Mouse (Mus musculus): ENCODE data around the gene Ugt1a6b. TPM values are rescaled to one million over a fixed set of nuclear protein-coding genes. Genes with fewer than 3 reads are reported as not detected.

Gene Ugt1a6b
- polyA plus RNA-seq, 1 experiment: 8.5 TPM

- Histone ChIP-seq H3K4me3 (ENCODE audit: insufficient read depth, low read depth, low read length) (no peak overlapping the region), H3K27ac (ENCODE audit: insufficient read depth, low read depth, low read length) (no peak overlapping the region), H3K4me1 (ENCODE audit: control insufficient read depth, insufficient read depth, low read length) (no peaks in the 10 kb centered on the region), H3K27me3 (replicated peaks; ENCODE audit: control insufficient read depth, insufficient read depth, low read length) (no peaks in the 10 kb centered on the region), H3K36me3 (ENCODE audit: control insufficient read depth, insufficient read depth, low read length) (no peaks in the 10 kb centered on the region)
- WGBS: 62% methylated on average over 4 of the region's 4 CpGs
- TF ChIP-seq CTCF (conservative IDR thresholded peaks at IDR 0.05; ENCODE audit: insufficient read depth, insufficient read length, low read depth, low read length): no peak
- TF ChIP-seq POLR2A (IDR thresholded peaks at IDR 0.05; ENCODE audit: low read depth, low read length): no peak
- no peak for DNase-seq
These were observed 131.2 kb downstream of the Ugt1a6b start for GRCm38 (mm10) chr1:88234248-88234610.

- TF ChIP-seq POLR2A (IDR thresholded peaks at IDR 0.05; ENCODE audit: low read depth, low read length): no peak
- no peak for TF ChIP-seq CTCF (conservative IDR thresholded peaks at IDR 0.05; ENCODE audit: insufficient read depth, insufficient read length, low read depth, low read length)
- no peak overlapping the region for H3K27ac ChIP-seq (ENCODE audit: insufficient read depth, low read depth, low read length)
- 43% methylated on average over 5 of the region's 5 CpGs for WGBS
- H3K36me3 ChIP-seq (ENCODE audit: control insufficient read depth, insufficient read depth, low read length): no peaks in the 10 kb centered on the region
- H3K4me3 ChIP-seq (ENCODE audit: insufficient read depth, low read depth, low read length): no peak overlapping the region
- H3K4me1 ChIP-seq (ENCODE audit: control insufficient read depth, insufficient read depth, low read length): no peaks in the 10 kb centered on the region
- DNase-seq: no peak
- H3K27me3 ChIP-seq (replicated peaks; ENCODE audit: control insufficient read depth, insufficient read depth, low read length): no peaks in the 10 kb centered on the region
These were observed 131.6 kb downstream of the Ugt1a6b start for GRCm38 (mm10) chr1:88234646-88235045.

GRCm38 (mm10) chr1:88235046-88235893 lies 132.2 kb downstream of the Ugt1a6b start:
- Histone ChIP-seq H3K4me3 (ENCODE audit: insufficient read depth, low read depth, low read length) (no peak overlapping the region), H3K4me1 (ENCODE audit: control insufficient read depth, insufficient read depth, low read length) (no peaks in the 10 kb centered on the region), H3K27me3 (replicated peaks; ENCODE audit: control insufficient read depth, insufficient read depth, low read length) (no peaks in the 10 kb centered on the region), H3K36me3 (ENCODE audit: control insufficient read depth, insufficient read depth, low read length) (no peaks in the 10 kb centered on the region), H3K27ac (ENCODE audit: insufficient read depth, low read depth, low read length) (no peak overlapping the region)
- WGBS: 60% methylated on average over 11 of the region's 11 CpGs
- no peak for DNase-seq
- no peak for TF ChIP-seq CTCF (conservative IDR thresholded peaks at IDR 0.05; ENCODE audit: insufficient read depth, insufficient read length, low read depth, low read length)
- no peak for TF ChIP-seq POLR2A (IDR thresholded peaks at IDR 0.05; ENCODE audit: low read depth, low read length)

- Histone ChIP-seq H3K27me3 (replicated peaks; ENCODE audit: control insufficient read depth, insufficient read depth, low read length) (no peaks in the 10 kb centered on the region), H3K4me3 (ENCODE audit: insufficient read depth, low read depth, low read length) (no peak overlapping the region), H3K4me1 (ENCODE audit: control insufficient read depth, insufficient read depth, low read length) (no peaks in the 10 kb centered on the region), H3K36me3 (ENCODE audit: control insufficient read depth, insufficient read depth, low read length) (no peaks in the 10 kb centered on the region), H3K27ac (ENCODE audit: insufficient read depth, low read depth, low read length) (no peak overlapping the region)
- TF ChIP-seq CTCF (conservative IDR thresholded peaks at IDR 0.05; ENCODE audit: insufficient read depth, insufficient read length, low read depth, low read length) (no peak), POLR2A (IDR thresholded peaks at IDR 0.05; ENCODE audit: low read depth, low read length) (no peak)
- peak; percentile 89 for DNase-seq
- WGBS: 37% methylated on average over 4 of the region's 4 CpGs
These were observed 132.9 kb downstream of the Ugt1a6b start for GRCm38 (mm10) chr1:88235894-88236415.

- TF ChIP-seq POLR2A (IDR thresholded peaks at IDR 0.05; ENCODE audit: low read depth, low read length) (no peak), CTCF (conservative IDR thresholded peaks at IDR 0.05; ENCODE audit: insufficient read depth, insufficient read length, low read depth, low read length) (no peak)
- Histone ChIP-seq H3K4me3 (ENCODE audit: insufficient read depth, low read depth, low read length) (no peak overlapping the region), H3K27me3 (replicated peaks; ENCODE audit: control insufficient read depth, insufficient read depth, low read length) (no peaks in the 10 kb centered on the region), H3K36me3 (ENCODE audit: control insufficient read depth, insufficient read depth, low read length) (no peaks in the 10 kb centered on the region), H3K27ac (ENCODE audit: insufficient read depth, low read depth, low read length) (no peak overlapping the region), H3K4me1 (ENCODE audit: control insufficient read depth, insufficient read depth, low read length) (no peaks in the 10 kb centered on the region)
- no peak for DNase-seq
- 70% methylated on average over 5 of the region's 5 CpGs for WGBS
These were observed 134.3 kb downstream of the Ugt1a6b start for GRCm38 (mm10) chr1:88237311-88237710.

- no peak for DNase-seq
- 68% methylated on average over 6 of the region's 6 CpGs for WGBS
- Histone ChIP-seq H3K27me3 (replicated peaks; ENCODE audit: control insufficient read depth, insufficient read depth, low read length) (no peaks in the 10 kb centered on the region), H3K36me3 (ENCODE audit: control insufficient read depth, insufficient read depth, low read length) (no peaks in the 10 kb centered on the region), H3K4me3 (ENCODE audit: insufficient read depth, low read depth, low read length) (no peak overlapping the region), H3K4me1 (ENCODE audit: control insufficient read depth, insufficient read depth, low read length) (no peaks in the 10 kb centered on the region), H3K27ac (ENCODE audit: insufficient read depth, low read depth, low read length) (no peak overlapping the region)
- TF ChIP-seq CTCF (conservative IDR thresholded peaks at IDR 0.05; ENCODE audit: insufficient read depth, insufficient read length, low read depth, low read length): no peak
- TF ChIP-seq POLR2A (IDR thresholded peaks at IDR 0.05; ENCODE audit: low read depth, low read length): no peak
These were observed 135.7 kb downstream of the Ugt1a6b start for GRCm38 (mm10) chr1:88238771-88239170.

GRCm38 (mm10) chr1:88240072-88240471 lies 137.0 kb downstream of the Ugt1a6b start:
- Histone ChIP-seq H3K4me1 (ENCODE audit: control insufficient read depth, insufficient read depth, low read length) (no peaks in the 10 kb centered on the region), H3K36me3 (ENCODE audit: control insufficient read depth, insufficient read depth, low read length) (no peaks in the 10 kb centered on the region), H3K4me3 (ENCODE audit: insufficient read depth, low read depth, low read length) (no peak overlapping the region), H3K27ac (ENCODE audit: insufficient read depth, low read depth, low read length) (no peak overlapping the region), H3K27me3 (replicated peaks; ENCODE audit: control insufficient read depth, insufficient read depth, low read length) (no peaks in the 10 kb centered on the region)
- no peak for TF ChIP-seq CTCF (conservative IDR thresholded peaks at IDR 0.05; ENCODE audit: insufficient read depth, insufficient read length, low read depth, low read length)
- no peak for TF ChIP-seq POLR2A (IDR thresholded peaks at IDR 0.05; ENCODE audit: low read depth, low read length)
- no peak for DNase-seq
- WGBS: 74% methylated on average over 5 of the region's 5 CpGs
